Mouse (Mus musculus) c-Kit-positive CD71-positive TER-119-positive erythroid progenitor cells, embryonic 14.5 days (primary cell): ENCODE data around the gene Col4a2.
A peak's percentile ranks its signal among the peaks of the same experiment; 100 is the strongest.
"Not testable (repeated sequence)": the region's sequence is repeated elsewhere in the genome, so short reads cannot be mapped to it uniquely, and the experiment has no call there.

Experiments used
- DNase-seq: peaks from one replicate; pipeline ENCODE4 v3.0.0-alpha.2; 2013; ENCODE audit warnings: low spot score

Gene Col4a2

DNA sequence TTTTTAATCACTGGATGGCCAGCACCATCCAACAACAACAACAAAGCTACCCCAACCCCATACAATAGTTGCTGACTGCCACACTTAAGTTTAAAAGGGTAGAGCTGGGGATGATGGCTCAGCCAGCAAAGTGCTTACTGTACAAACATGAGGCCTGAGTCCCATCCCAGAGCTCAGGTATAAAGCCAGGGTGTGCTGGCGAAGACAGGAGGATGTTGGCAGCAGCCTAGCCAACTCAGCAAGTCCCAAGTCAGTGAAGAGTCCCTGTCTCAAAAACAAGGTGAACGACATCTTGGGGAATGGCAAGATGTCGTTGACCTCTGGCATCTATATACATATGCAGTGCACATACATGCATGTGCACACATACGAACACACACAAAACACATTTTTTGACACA is 150.0 kb downstream of the Col4a2 start:
- no peak for DNase-seq

DNA sequence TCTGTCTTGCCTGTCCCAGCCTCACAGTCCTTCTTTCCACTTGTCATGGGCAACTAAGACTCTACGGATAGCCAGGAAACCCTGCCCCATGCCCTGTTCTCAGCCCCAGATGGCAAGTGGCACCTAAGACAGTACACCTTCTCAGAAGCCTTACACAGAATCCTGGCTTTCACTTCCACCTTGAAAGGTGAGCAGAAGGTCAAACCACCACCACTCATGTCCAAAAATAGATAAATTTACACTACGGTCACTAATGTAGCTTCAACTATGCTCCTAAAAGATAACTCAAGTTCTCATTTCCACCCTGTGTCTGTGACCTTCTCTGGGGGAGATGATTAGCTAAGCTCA is 150.9 kb downstream of the Col4a2 start:
- DNase-seq: no peak

DNA sequence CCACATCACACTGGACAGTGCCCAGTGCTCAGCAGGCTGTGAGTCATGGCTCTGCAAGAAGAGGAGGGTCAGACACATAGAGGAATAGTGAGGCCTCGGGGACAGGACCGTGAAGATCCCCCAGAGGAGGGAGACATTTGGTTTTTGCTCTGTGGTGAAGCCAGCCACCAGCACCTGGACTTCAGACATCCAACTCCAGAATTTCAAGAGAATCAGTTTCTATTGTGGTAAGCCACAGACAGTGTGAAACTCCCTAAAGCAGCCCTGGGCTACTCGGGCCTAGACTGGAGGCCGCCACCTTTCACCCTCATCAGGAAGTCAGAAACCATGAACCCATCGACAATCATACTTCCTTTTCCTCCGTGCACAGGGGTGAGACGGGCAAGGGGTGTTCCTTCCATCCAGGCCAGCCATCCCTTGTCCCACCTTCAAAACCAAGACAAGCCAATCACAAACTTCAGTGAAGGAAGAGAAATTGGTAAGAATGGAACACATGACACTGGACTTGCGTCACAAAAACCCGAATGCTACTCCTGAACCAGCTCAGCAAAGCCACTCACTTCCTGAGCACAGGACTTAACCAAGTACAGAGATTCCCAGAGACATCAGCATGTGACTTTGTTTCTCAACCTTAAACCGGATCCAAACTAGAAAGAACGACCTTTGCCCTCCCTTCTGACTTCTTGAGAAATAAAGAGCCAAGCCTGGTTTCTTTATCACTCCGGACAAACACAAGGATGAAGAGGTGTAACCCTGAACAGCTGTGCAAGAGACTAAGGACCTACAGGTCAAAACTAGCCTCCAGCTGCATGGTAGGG is 151.5 kb downstream of the Col4a2 start:
- DNase-seq: no peak

DNA sequence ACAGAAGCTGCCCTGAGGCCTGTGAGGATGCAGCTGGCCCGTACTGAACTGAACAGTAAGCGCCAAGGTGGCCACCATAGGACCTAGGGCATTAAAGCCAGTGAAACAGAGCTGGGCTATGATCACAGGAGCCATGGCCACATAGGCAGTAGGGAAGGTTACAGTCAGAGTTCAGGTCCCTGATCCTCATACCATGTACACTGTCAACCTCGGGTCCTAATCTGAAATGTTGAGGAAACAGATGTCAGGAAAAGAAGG is 152.0 kb downstream of the Col4a2 start:
- DNase-seq: no peak

GRCm38 (mm10) chr8:11465619-11466018 is 153.0 kb downstream of the Col4a2 start:
- no peak for DNase-seq

DNA sequence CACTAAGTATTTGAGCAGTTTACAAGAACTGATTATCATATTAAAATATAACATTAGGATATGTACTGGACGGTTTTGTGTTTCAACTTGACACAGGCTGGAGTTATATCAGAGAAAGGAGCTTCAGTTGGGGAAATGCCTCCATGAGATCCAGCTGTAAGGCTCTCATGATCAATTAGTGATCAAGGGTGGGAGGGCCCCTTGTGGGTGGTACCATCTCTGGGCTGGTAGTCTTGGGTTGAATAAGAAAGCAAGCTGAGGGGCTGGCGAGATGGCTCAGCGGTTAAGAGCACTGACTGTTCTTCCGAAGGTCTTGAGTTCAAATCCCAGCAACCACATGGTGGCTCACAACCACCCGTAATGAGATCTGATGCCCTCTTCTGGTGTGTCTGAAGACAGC is 153.9 kb downstream of the Col4a2 start:
- DNase-seq: not testable (repeated sequence)

DNA sequence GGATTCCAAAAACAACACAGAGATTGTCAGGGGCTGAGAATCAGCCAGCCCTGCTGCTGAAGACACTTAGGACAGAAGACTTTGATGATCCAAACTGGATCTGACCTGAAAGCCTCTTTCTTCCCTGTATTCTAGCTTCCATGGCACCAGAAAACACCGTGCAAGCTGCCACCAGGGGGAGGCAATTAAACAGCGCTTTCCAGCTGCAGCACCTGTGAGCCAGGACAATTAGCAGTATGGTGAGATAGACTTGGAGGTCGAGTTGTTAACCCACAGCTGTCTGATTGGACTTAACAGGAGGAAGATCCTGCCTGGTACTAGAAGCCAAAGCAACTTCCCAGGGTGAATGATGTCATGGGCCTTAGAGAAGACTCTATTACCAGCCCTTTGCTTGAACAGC is 156.5 kb downstream of the Col4a2 start:
- no peak for DNase-seq

DNA sequence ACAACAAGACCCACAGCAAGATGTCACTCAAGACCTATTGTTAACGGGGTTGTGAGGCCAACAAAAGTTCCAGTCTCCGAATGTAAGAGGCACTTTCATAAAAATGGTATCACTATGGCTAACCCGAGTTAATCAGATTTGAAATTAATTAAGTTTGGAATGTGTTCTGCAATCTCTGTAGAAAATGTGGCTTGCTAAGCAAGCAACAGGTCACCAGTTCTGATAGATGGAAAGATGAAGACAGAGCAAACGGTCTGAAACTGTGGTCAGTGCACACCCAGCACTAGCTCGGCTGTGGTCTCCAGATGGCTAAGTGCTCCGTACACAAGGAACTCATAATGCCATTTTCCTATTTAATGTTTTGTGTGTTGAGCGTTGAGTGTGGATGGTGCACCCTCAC is 158.1 kb downstream of the Col4a2 start:
- no peak for DNase-seq

GRCm38 (mm10) chr8:11471309-11471708 is 158.7 kb downstream of the Col4a2 start:
- no peak for DNase-seq

- no peak for DNase-seq
Observed at GRCm38 (mm10) chr8:11473072-11473471, 160.5 kb downstream of the Col4a2 start.

- DNase-seq: no peak
Observed at GRCm38 (mm10) chr8:11475397-11475796, 162.8 kb downstream of the Col4a2 start.

DNA sequence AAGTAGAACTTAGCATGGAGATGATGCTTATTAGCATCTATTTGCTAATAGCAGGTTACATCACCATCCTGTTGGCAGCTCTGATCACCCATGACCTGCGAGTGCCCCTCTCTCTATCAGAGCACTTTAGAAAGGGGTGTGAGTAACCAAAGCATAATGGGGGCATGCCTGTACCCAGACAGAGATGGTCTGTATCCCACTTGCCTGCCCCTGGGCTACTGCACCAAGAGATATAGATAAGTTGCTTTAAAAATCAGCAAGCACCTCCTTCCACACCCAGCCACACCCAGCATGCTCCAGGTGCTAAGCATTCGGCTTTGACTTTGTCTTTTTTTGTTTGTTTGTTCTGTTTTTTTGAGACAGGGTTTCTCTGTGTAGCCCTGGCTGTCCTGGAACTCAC is 163.3 kb downstream of the Col4a2 start:
- no peak for DNase-seq

GRCm38 (mm10) chr8:11476338-11477177 is 164.0 kb downstream of the Col4a2 start:
- DNase-seq: no peak

- no peak for DNase-seq
Observed at GRCm38 (mm10) chr8:11477178-11477553, 164.6 kb downstream of the Col4a2 start.

DNA sequence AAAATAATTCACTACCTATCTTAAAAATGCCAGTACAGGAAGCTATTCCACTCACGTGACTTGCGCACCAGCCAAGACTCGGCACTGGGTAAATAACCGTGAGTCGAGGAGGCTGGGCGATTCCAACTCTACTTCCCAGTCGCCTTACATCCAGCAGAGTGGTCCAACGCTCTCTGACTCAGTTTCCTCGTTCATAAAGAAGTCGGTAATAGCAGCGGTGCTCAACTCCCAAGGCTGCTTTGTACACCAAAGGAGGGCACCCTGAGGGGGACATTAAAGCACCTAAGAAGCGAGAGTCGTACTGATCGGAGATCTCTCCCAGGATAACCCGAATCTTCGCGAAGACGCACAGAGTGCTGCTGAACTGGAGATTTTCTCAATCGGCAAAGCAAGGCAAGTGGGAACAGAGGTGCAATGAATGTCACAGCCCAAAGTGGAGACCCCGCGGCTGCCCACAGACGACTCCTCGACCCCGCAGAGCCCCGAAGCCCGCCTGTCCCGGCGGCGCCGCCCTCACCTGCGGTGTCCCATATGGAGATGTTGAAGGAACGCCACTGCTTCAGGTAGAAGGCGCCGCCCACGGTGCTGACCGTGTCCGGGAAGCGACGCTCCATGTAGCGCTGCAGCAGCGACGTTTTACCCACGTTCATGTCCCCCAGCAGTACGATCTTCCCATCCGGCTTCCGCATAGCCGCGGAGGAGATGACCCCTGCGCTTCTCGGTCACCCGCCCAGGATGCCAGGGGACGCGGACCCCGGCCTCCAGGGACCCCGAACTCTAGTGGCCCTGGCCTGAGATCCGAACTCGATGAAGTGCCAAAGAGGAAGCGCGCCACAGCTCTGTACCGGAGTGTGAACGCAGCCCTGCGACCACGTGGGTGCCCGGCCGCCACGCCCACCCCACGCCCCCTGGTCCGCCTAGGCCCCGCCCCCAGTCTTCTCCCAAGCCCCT is 165.5 kb downstream of the Col4a2 start, which contains the start of gene Rab20:
Rab20 (minus strand) TSS at position 900 of the 951 bp plus-strand sequence.
- no peak for DNase-seq

DNA sequence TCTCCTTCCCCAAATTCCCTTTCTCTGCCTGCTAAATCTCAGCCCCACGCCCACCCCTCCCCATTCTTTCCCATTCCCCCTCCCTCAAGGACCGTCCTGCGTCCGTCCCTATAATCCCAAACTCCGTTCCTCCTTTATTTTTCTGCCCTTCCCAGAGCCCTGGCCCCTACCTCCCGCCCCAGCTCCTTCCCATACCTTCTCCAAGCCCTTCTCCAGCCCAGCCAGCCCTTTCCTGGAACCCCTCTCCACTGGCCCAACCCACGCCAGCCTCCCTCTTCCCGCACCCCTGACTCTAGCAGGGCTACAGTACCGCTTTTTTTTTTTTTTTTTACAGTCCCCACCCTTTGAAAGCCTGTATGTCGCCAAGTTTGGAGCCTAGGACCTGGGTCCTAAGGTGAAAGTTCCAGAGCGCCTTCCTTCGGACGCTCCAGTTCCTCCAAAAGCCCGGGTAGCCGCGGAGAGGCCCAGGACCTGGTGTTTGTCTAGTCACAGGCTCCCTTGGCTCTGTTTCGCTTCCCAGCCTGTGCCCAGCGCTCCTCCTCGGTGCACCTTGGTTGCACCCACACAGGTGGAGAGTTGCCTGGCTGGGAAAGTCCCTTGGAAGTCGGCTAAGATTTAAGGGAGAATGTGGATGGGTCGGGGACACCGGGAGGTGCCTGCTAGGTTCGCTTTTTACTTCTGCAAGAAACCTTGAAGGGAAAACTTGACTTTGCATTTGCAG is 166.4 kb downstream of the Col4a2 start:
- no peak for DNase-seq

DNA sequence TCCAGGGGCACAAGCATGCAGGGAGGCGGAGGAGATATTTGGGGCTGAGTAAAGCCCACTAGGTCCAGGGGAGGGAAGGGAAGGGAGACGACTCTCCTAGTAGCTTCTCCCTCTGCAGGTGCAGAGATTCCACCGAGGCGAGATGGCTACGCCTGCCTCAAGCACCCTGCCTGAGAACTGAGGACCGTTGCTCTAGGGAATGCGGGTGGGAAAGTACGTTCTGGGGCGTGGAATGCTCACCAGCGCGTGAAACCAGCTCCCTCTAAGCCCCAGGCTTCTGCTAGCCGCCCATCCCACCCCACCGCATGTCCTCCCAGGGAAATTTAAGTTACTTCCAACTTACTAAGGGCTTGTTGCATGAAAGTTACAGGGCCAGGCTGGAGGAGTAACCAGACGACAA is 167.0 kb downstream of the Col4a2 start:
- DNase-seq: no peak

GRCm38 (mm10) chr8:11481876-11482275 is 169.3 kb downstream of the Col4a2 start:
- DNase-seq: no peak

DNA sequence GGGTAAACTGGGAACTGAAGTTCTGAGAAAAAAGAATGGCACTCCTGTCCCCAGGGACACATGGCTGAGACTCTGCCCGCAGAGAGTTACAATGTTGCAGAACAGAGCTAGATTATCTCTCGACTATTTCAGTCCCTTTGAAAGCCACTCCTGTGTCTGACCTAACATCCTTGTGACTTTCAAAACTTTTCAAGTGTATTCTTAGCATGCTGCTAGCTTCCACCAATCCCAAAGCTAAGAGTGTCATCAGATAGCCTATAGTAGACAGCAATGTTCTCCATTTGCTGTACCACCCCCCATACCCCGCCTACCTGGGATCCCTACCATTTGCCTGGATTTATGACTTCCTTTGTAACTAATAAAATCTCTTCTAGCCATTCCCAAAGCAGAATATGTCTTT is 169.9 kb downstream of the Col4a2 start:
- DNase-seq: no peak

DNA sequence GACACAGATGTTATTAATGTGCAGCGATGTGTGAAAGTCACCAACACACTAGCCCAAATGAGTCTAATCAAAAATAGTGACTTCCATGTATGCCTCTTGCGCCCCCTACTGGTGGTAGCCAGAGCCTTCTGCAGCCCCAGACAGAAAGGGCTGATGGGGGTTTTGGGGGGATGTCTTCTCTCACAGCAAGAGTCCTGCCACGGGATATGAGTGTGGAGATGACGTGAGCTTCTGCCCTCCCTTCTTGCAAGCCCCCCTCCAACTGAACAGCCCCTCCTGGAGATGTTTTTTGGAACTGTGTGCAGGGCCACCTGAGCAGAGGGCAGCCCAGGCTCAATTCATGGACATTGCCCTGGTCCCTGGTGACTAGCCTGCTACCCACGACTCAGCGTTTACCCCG is 173.5 kb downstream of the Col4a2 start:
- DNase-seq: peak; percentile 51

DNA sequence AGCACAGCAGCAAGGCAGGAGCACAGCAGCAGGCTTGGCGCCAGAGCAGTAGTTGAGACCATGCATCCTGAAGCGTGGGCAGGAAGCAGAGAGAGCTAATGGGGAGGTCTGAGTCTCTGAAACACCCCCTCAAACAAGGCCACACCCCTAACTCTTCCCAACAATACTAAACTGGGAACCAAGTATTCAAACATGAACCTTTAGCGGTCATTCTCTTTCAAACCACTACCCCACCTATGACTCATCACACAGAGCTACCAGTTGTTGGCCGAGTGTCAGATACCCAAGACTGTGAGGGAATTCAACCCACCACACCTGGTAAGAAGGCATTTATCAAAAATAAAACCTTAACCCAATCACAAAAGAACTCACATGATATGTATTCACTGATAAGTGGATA is 174.6 kb downstream of the Col4a2 start:
- no peak for DNase-seq

DNA sequence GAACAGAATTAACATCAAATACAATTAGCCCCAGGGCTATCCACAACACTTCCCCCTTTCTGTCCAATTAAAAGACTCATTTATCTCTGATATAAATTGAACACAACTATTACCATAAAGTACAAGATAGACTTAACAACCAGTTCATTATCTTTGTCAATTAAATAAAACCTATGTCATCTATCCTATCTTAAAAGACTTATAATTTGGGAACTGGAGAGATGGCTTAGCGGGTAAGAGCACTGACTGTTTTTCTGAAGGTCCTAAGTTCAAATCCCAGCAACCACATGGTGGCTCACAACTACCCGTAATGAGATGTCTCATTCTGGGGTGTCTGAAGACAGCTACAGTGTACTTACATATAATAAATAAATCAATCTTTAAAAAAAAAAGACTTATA is 179.7 kb downstream of the Col4a2 start:
- DNase-seq: not testable (repeated sequence)
